Mouse (Mus musculus): ENCODE results near the gene Fam227b. TPM values are rescaled to one million over a fixed set of nuclear protein-coding genes. Genes with fewer than 3 reads are reported as not detected.
A peak's percentile ranks its signal among the peaks of the same experiment; 100 is the strongest.

Fam227b gene
- polyA plus RNA-seq, 2 experiments: not detected

- H3K4me2 ChIP-seq (replicated peaks; ENCODE audit: low read depth, low read length, severe bottlenecking): no peak overlapping the region
- H3K4me1 ChIP-seq (ENCODE audit: control insufficient read depth, insufficient read depth, low read length): no peaks in the 10 kb centered on the region
- H3K27ac ChIP-seq (replicated peaks; ENCODE audit: low read depth, low read length): no peak overlapping the region
- ATAC-seq (ENCODE audit: low FRiP score, low read depth): no peak
- no peak overlapping the region for H3K9ac ChIP-seq (ENCODE audit: low read depth, low read length, severe bottlenecking)
- no peak for TF ChIP-seq POLR2A (IDR thresholded peaks at IDR 0.05; ENCODE audit: borderline replicate concordance, extremely low read depth, insufficient read depth, insufficient read length)
- H3K4me3 ChIP-seq (replicated peaks; ENCODE audit: low read length): no peak overlapping the region
- WGBS: 73% methylated on average over 5 of the region's 5 CpGs
- no peaks in the 10 kb centered on the region for H3K27me3 ChIP-seq (ENCODE audit: control insufficient read depth, insufficient read depth, low read length)
- H3K36me3 ChIP-seq (ENCODE audit: control insufficient read depth, insufficient read depth, low read length): no peaks in the 10 kb centered on the region
- DNase-seq (ENCODE audit: low spot score): no peak
- no peaks in the 10 kb centered on the region for H3K9me3 ChIP-seq (ENCODE audit: control insufficient read depth, low read length)
Observed at GRCm38 (mm10) chr2:126002291-126002690, 149.5 kb downstream of the Fam227b start.

DNA sequence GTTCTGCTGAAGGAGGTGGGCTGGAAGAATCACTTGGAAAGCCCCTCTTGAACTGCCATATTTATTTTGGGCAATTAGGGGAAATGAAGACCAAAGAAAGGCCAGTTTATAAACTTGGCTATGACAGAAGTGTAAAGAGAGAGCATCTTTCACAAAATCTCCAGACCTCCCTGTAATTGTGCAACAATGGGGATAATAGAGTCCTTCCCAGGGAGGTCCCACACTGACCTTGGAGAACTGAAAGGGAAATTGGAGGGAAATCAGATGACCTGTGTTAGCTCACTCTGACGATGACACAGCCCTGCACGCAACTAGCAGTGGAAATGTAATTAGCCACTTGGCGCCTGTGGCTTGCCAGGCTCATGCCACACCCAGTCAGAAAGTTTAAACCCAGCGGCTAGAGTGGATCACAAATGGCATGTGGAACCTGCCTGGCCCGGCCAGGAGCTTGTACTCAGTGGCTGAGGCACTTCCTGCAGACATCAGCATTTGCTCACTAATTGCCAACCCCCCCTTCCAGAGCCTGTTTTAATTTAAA, 175.9 kb downstream of the Fam227b start:
- ATAC-seq (ENCODE audit: low FRiP score, low read depth) (0 out of 2 replicates have a peak, but pooled peaks have one; percentile 19), DNase-seq (ENCODE audit: low spot score) (no peak)
- H3K36me3 ChIP-seq (ENCODE audit: control insufficient read depth, insufficient read depth, low read length): peaks cover 7% of the 10 kb centered on the region; the same call in 1 of the 2 replicates
- TF ChIP-seq POLR2A (IDR thresholded peaks at IDR 0.05; ENCODE audit: borderline replicate concordance, extremely low read depth, insufficient read depth, insufficient read length): no peak
- no peak overlapping the region for H3K9ac ChIP-seq (ENCODE audit: low read depth, low read length, severe bottlenecking)
- no peak overlapping the region for H3K27ac ChIP-seq (replicated peaks; ENCODE audit: low read depth, low read length)
- no peak overlapping the region for H3K4me3 ChIP-seq (replicated peaks; ENCODE audit: low read length)
- no peaks in the 10 kb centered on the region for H3K27me3 ChIP-seq (ENCODE audit: control insufficient read depth, insufficient read depth, low read length)
- H3K4me2 ChIP-seq (replicated peaks; ENCODE audit: low read depth, low read length, severe bottlenecking): no peak overlapping the region
- no peaks in the 10 kb centered on the region for H3K9me3 ChIP-seq (ENCODE audit: control insufficient read depth, low read length)
- WGBS: 26% methylated on average over 5 of the region's 5 CpGs
- peaks cover 6% of the 10 kb centered on the region; the same call in 1 of the 2 replicates for H3K4me1 ChIP-seq (ENCODE audit: control insufficient read depth, insufficient read depth, low read length)

DNA sequence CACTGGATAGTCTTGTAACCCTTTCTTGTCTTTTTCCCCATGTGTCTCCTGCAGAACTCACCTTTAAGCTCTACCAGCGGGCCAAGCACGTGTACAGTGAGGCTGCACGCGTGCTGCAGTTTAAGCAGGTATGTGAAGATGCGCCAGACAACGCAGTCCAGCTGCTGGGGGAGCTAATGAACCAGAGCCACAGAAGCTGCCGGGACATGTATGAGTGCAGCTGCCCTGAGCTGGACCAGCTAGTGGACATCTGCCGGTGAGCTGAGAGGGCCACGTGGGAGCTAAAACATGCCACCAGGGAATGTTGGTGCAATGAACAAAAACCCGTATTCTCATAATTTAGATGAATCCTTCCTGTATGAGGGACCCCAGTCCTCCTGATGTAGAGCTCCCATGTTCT, 176.6 kb downstream of the Fam227b start:
- Histone ChIP-seq H3K4me2 (replicated peaks; ENCODE audit: low read depth, low read length, severe bottlenecking) (no peak overlapping the region), H3K4me3 (replicated peaks; ENCODE audit: low read length) (no peak overlapping the region), H3K9ac (ENCODE audit: low read depth, low read length, severe bottlenecking) (no peak overlapping the region), H3K27ac (replicated peaks; ENCODE audit: low read depth, low read length) (no peak overlapping the region), H3K4me1 (ENCODE audit: control insufficient read depth, insufficient read depth, low read length) (peaks cover 6% of the 10 kb centered on the region; the same call in 1 of the 2 replicates), H3K36me3 (ENCODE audit: control insufficient read depth, insufficient read depth, low read length) (peaks cover 7% of the 10 kb centered on the region; the same call in 1 of the 2 replicates), H3K27me3 (ENCODE audit: control insufficient read depth, insufficient read depth, low read length) (no peaks in the 10 kb centered on the region), H3K9me3 (ENCODE audit: control insufficient read depth, low read length) (no peaks in the 10 kb centered on the region)
- no peak for TF ChIP-seq POLR2A (IDR thresholded peaks at IDR 0.05; ENCODE audit: borderline replicate concordance, extremely low read depth, insufficient read depth, insufficient read length)
- WGBS: 88% methylated on average over 10 of the region's 10 CpGs
- DNase-seq (ENCODE audit: low spot score) (no peak), ATAC-seq (ENCODE audit: low FRiP score, low read depth) (no peak)

GRCm38 (mm10) chr2:125973207-125973606, 178.6 kb downstream of the Fam227b start:
- H3K27me3 ChIP-seq (ENCODE audit: control insufficient read depth, insufficient read depth, low read length): no peaks in the 10 kb centered on the region
- H3K4me3 ChIP-seq (replicated peaks; ENCODE audit: low read length): no peak overlapping the region
- H3K4me1 ChIP-seq (ENCODE audit: control insufficient read depth, insufficient read depth, low read length): peaks cover 6% of the 10 kb centered on the region; the same call in 1 of the 2 replicates
- no peaks in the 10 kb centered on the region for H3K9me3 ChIP-seq (ENCODE audit: control insufficient read depth, low read length)
- peak; percentile 68 for ATAC-seq (ENCODE audit: low FRiP score, low read depth)
- peak; percentile 66 for DNase-seq (ENCODE audit: low spot score)
- H3K4me2 ChIP-seq (replicated peaks; ENCODE audit: low read depth, low read length, severe bottlenecking): no peak overlapping the region
- no peak overlapping the region for H3K9ac ChIP-seq (ENCODE audit: low read depth, low read length, severe bottlenecking)
- H3K27ac ChIP-seq (replicated peaks; ENCODE audit: low read depth, low read length): no peak overlapping the region
- WGBS: 33% methylated on average over 6 of the region's 6 CpGs
- H3K36me3 ChIP-seq (ENCODE audit: control insufficient read depth, insufficient read depth, low read length): peaks cover 7% of the 10 kb centered on the region; the same call in 1 of the 2 replicates
- TF ChIP-seq POLR2A (IDR thresholded peaks at IDR 0.05; ENCODE audit: borderline replicate concordance, extremely low read depth, insufficient read depth, insufficient read length): no peak

DNA sequence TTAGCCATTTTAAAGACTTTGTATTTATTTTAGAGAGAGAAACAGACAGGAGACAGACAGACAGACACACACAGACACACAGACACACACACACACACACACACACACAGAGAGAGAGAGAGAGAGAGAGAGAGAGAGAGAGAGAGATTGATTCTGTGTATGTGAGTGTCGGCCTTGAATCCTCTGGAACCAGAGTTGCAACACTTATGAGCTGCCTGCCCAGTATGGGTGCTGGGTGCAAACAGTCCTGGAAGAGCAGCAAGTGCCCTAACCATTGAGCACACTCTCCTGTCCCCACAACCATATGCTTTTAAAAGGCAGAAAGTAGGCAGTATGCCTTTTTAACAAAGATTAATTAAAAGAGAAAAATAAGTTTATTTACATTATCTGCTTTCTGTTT, 183.0 kb downstream of the Fam227b start:
- no peak overlapping the region for H3K27ac ChIP-seq (replicated peaks; ENCODE audit: low read depth, low read length)
- WGBS: 80% methylated on average over 1 of the region's 1 CpGs
- DNase-seq (ENCODE audit: low spot score): no peak
- no peak overlapping the region for H3K4me3 ChIP-seq (replicated peaks; ENCODE audit: low read length)
- no peak for ATAC-seq (ENCODE audit: low FRiP score, low read depth)
- H3K36me3 ChIP-seq (ENCODE audit: control insufficient read depth, insufficient read depth, low read length): no peaks in the 10 kb centered on the region
- H3K9ac ChIP-seq (ENCODE audit: low read depth, low read length, severe bottlenecking): no peak overlapping the region
- H3K27me3 ChIP-seq (ENCODE audit: control insufficient read depth, insufficient read depth, low read length): no peaks in the 10 kb centered on the region
- TF ChIP-seq POLR2A (IDR thresholded peaks at IDR 0.05; ENCODE audit: borderline replicate concordance, extremely low read depth, insufficient read depth, insufficient read length): no peak
- H3K4me2 ChIP-seq (replicated peaks; ENCODE audit: low read depth, low read length, severe bottlenecking): no peak overlapping the region
- peaks cover 4% of the 10 kb centered on the region; the same call in 1 of the 2 replicates for H3K4me1 ChIP-seq (ENCODE audit: control insufficient read depth, insufficient read depth, low read length)
- H3K9me3 ChIP-seq (ENCODE audit: control insufficient read depth, low read length): no peaks in the 10 kb centered on the region

Measured in limb, embryonic 14.5 days (tissue).